Mouse (Mus musculus) lung, embryonic 15.5 days (tissue): ENCODE results near the gene Ces2g. TPM values are rescaled to one million over a fixed set of nuclear protein-coding genes. Genes with fewer than 3 reads are reported as not detected.

ENCODE experiments used
- ATAC-seq: fragments of 200-750 bp; cut with Nextera tagmentation; 2 replicates; pipeline ENCODE4 v1.8.0; 2017; ENCODE audit warnings: moderate number of reproducible peaks, borderline replicate concordance; ENCODE audit not compliant: low FRiP score, low TSS enrichment; ENCODE audit errors: extremely low read depth
- H3K27ac ChIP-seq: fragments of 300-500 bp; sonication (generic); 2 replicates; pipeline ENCODE4 v1.5.1; 2015; ENCODE audit warnings: moderate library complexity, mild to moderate bottlenecking, inconsistent platforms
- H3K27me3 ChIP-seq: fragments of 300-500 bp; sonication (generic); 2 replicates; pipeline ENCODE4 v1.6.1; 2015; ENCODE audit warnings: inconsistent platforms
- H3K36me3 ChIP-seq: fragments of 300-500 bp; sonication (generic); 2 replicates; pipeline ENCODE4 v1.6.1; 2015; ENCODE audit warnings: inconsistent platforms
- H3K4me1 ChIP-seq: fragments of 300-500 bp; sonication (generic); 2 replicates; pipeline ENCODE4 v1.6.1; 2015; ENCODE audit warnings: inconsistent platforms
- H3K4me2 ChIP-seq: fragments of 300-500 bp; sonication (generic); 2 replicates; pipeline ENCODE4 v1.6.1; 2015; ENCODE audit warnings: inconsistent platforms, mild to moderate bottlenecking, moderate library complexity
- H3K4me3 ChIP-seq: fragments of 300-500 bp; sonication (generic); 2 replicates; pipeline ENCODE4 v1.5.1; 2015; ENCODE audit warnings: mild to moderate bottlenecking, inconsistent platforms
- H3K9ac ChIP-seq: fragments of 300-500 bp; sonication (generic); 2 replicates; pipeline ENCODE4 v1.6.1; 2015; ENCODE audit warnings: inconsistent platforms
- H3K9me3 ChIP-seq: fragments of 300-500 bp; sonication (generic); 2 replicates; pipeline ENCODE4 v1.6.1; 2016; ENCODE audit warnings: inconsistent platforms
- WGBS: fragments of 180-500 bp; shearing (Covaris S2); methylation state at CpG from one replicate; pipeline ENCODE4 v1.1.7; 2015; 5-methylcytosine and 5-hydroxymethylcytosine counted together
- polyA plus RNA-seq: library from polyadenylated mRNA; unstranded; fragments of >200 nt; fragmentation: Nextera tagmentation; extraction: Ambion mirVana; gene quantifications from 2 replicates; pipeline ENCODE4 v1.2.1, GENCODE M21; 2015

Ces2g gene
- polyA plus RNA-seq, 1 experiment from 2014 or later = 1.7 TPM

DNA sequence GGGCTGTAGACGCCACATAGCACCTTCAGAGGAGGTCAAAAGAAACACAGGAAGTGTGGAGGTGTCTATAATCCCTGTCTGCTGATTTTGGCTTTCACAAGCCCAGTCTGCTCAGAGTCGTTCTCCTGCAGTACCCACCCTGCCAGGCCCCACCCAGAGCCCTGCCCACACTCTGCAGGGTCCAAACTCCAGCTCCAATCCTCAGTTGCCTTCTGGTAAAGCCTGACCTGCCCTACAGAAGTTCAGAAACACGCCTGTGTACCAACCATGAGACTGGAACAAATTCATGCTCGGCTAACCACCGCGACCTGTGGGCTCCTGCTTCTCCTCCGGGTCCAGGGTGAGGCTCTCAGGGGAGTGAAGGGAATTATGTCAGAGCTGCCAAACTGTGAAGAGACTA is 39.1 kb downstream of the Ces2g start, which contains the start of gene Ces2h:
Gene Ces2h, plus strand, starts transcription at position 268 of the 400 bp plus-strand sequence.
- H3K27ac ChIP-seq = no peak within 1 kb of the TSS
- H3K4me3 ChIP-seq = no peak within 1 kb of the TSS
- no peaks in the 10 kb centered on the region for H3K36me3 ChIP-seq
- no peak for ATAC-seq
- no peaks in the 10 kb centered on the region for H3K4me1 ChIP-seq
- no peaks in the 10 kb centered on the region for H3K9me3 ChIP-seq
- H3K4me2 ChIP-seq = no peak within 1 kb of the TSS
- no peaks in the 10 kb centered on the region for H3K27me3 ChIP-seq
- H3K9ac ChIP-seq = no peak within 1 kb of the TSS
- WGBS = 75% methylated on average over 7 of the region's 7 CpGs

DNA sequence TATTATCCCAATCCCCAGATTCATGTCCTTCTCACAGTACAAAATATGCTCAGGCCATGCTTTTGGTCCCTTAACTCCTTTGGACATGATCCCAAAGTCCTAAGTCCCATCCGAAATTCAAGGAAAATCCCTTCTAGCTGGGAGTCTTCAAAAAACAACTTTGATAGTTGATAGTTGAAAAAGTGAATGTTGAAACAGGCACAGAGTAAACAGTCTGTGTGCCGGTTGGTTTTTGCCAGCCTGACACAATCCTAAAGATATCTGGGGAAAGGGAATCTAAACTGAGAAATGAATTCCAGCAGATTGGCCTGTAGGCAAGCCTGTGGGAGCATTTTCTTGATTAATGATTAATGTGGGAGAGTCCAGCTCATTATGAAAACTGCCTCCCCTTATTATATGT is 48.5 kb downstream of the Ces2g start:
- Histone ChIP-seq H3K4me1 (no peaks in the 10 kb centered on the region), H3K36me3 (no peaks in the 10 kb centered on the region), H3K4me2 (no peak overlapping the region), H3K9ac (no peak overlapping the region), H3K9me3 (no peaks in the 10 kb centered on the region), H3K27ac (no peak overlapping the region), H3K4me3 (no peak overlapping the region), H3K27me3 (no peaks in the 10 kb centered on the region)
- 52% methylated on average over 2 of the region's 2 CpGs for WGBS
- ATAC-seq = no peak

DNA sequence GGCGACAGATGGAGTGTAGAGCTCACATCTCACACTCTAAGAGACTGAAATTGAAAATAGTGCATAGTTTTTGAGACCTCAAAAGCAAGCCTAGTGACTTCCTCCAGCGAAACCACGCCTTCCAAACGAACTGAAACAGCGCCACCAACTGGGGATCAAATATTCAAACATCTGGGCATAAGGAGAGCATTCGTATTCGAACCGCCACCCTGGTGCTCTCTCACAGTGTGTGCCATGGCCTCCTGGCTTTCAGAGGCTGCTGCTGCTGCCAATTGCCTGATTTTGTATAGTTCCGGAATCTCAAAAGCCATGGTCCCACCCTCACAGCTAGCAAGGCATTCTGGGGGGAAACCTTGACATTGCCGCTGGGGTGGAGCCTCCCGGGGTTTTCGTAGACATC is 49.6 kb downstream of the Ces2g start:
- no peak overlapping the region for H3K9ac ChIP-seq
- no peak overlapping the region for H3K27ac ChIP-seq
- no peak overlapping the region for H3K4me2 ChIP-seq
- H3K27me3 ChIP-seq = no peaks in the 10 kb centered on the region
- no peaks in the 10 kb centered on the region for H3K36me3 ChIP-seq
- no peak overlapping the region for H3K4me3 ChIP-seq
- H3K4me1 ChIP-seq = no peaks in the 10 kb centered on the region
- 76% methylated on average over 12 of the region's 12 CpGs for WGBS
- no peak for ATAC-seq
- H3K9me3 ChIP-seq = no peaks in the 10 kb centered on the region

DNA sequence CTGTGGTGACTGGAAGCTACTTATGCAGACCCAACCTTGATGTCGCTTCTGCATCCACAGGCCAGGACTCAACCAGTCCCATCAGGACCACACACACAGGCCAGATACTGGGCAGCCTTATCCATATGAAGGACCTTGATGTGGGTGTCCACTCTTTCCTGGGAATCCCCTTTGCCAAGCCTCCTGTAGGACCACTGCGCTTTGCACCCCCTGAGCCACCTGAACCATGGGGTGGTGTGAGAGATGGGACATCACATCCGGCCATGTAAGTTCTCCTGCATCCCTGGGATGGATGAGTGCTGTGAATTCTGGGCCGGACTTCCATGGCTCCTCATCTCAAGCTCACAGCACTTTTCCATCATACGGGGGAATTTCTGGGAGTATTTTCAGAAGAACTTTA is 52.9 kb downstream of the Ces2g start:
- WGBS = 86% methylated on average over 5 of the region's 5 CpGs
- Histone ChIP-seq H3K27me3 (no peaks in the 10 kb centered on the region), H3K4me1 (no peaks in the 10 kb centered on the region), H3K4me3 (no peak overlapping the region), H3K27ac (no peak overlapping the region), H3K9me3 (no peaks in the 10 kb centered on the region), H3K9ac (no peak overlapping the region), H3K36me3 (no peaks in the 10 kb centered on the region), H3K4me2 (no peak overlapping the region)
- ATAC-seq = no peak

Other genes starting within 250 kb of the Ces2g start
- gene Ces2a, start 227.7 kb upstream of the Ces2g start, polyA plus RNA-seq = not detected in 2 replicates
- 1.2 and 1.4 TPM in 2 replicates for gene Ces2b, start 130.1 kb upstream of the Ces2g start, polyA plus RNA-seq
- gene Ces2c, start 114.7 kb upstream of the Ces2g start, polyA plus RNA-seq = not detected in 2 replicates
- 0.15 TPM in 1 of 2 replicates, not detected in the other for gene Ces2e, start 35.5 kb upstream of the Ces2g start, polyA plus RNA-seq
- gene Ces2f, start 14.4 kb upstream of the Ces2g start, polyA plus RNA-seq = not detected in 2 replicates
- gene Ces2h, start 39.1 kb downstream of the Ces2g start, polyA plus RNA-seq = not detected in 2 replicates
- not detected in 2 replicates for gene Ces3a, start 86.9 kb downstream of the Ces2g start, polyA plus RNA-seq
- not detected in 2 replicates for gene Ces3b, start 122.0 kb downstream of the Ces2g start, polyA plus RNA-seq
- not detected in 2 replicates for gene Ces4a, start 170.1 kb downstream of the Ces2g start, polyA plus RNA-seq
- 62.9 and 63.3 TPM in 2 replicates for gene Cbfb, start 209.0 kb downstream of the Ces2g start, polyA plus RNA-seq